Mouse (Mus musculus) stomach, postnatal 0 days (tissue): ENCODE data around the gene Ccdc163. TPM values are rescaled to one million over a fixed set of nuclear protein-coding genes. Genes with fewer than 3 reads are reported as not detected.

ENCODE experiments used
- ATAC-seq: fragments of 200-750 bp; cut with Nextera tagmentation; 2 replicates; pipeline ENCODE4 v1.8.0; 2017; ENCODE audit not compliant: low FRiP score, low TSS enrichment
- DNase-seq: peaks from one replicate; pipeline ENCODE4 v3.0.0-alpha.2; 2016; ENCODE audit warnings: low spot score
- H3K27ac ChIP-seq: fragments of 300-500 bp; sonication (generic); replicated peaks from 2 replicates; pipeline ENCODE4 v1.5.1; 2014; ENCODE audit warnings: mild to moderate bottlenecking, control low read depth
- H3K27me3 ChIP-seq: fragments of 300-500 bp; sonication (generic); 2 replicates; pipeline ENCODE4 v1.6.1; 2014; ENCODE audit warnings: low read length; ENCODE audit not compliant: control insufficient read depth, insufficient read depth
- H3K36me3 ChIP-seq: fragments of 300-500 bp; sonication (generic); 2 replicates; pipeline ENCODE4 v1.6.1; 2014; ENCODE audit warnings: low read length, mixed read lengths; ENCODE audit not compliant: control insufficient read depth, insufficient read depth
- H3K4me1 ChIP-seq: fragments of 300-500 bp; sonication (generic); replicated peaks from 2 replicates; pipeline ENCODE4 v1.6.1; 2014; ENCODE audit warnings: antibody characterized with exemption; ENCODE audit not compliant: control insufficient read depth, insufficient read depth
- H3K4me2 ChIP-seq: fragments of 300-500 bp; sonication (generic); replicated peaks from 2 replicates; pipeline ENCODE4 v1.6.1; 2014; ENCODE audit warnings: low read depth, mild to moderate bottlenecking, control low read depth, moderate library complexity
- H3K4me3 ChIP-seq: fragments of 300-500 bp; sonication (generic); 2 replicates; pipeline ENCODE4 v1.5.1; 2014; ENCODE audit warnings: low read depth, low read length, control low read depth
- H3K9ac ChIP-seq: fragments of 300-500 bp; sonication (generic); 2 replicates; pipeline ENCODE4 v1.6.1; 2014; ENCODE audit warnings: mild to moderate bottlenecking, low read length, control low read depth, mixed read lengths
- H3K9me3 ChIP-seq: fragments of 300-500 bp; sonication (generic); 2 replicates; pipeline ENCODE4 v1.6.1; 2016; ENCODE audit warnings: low read length; ENCODE audit not compliant: control insufficient read depth
- CTCF ChIP-seq: IDR thresholded peaks from 2 replicates; pipeline ENCODE4 v1.5.1; 2016; ENCODE audit warnings: antibody characterized with exemption, low read depth, mild to moderate bottlenecking, moderate library complexity
- EP300 ChIP-seq: optimal IDR thresholded peaks from 2 replicates; pipeline ENCODE3; 2016; ENCODE audit warnings: antibody characterized with exemption
- WGBS: fragments of 180-500 bp; shearing (Covaris S2); extraction: QIAGEN DNeasy Blood & Tissue Kit; methylation state at CpG from one replicate; pipeline ENCODE4 v1.1.7; 2014; 5-methylcytosine and 5-hydroxymethylcytosine counted together
- polyA plus RNA-seq: library from polyadenylated mRNA; unstranded; fragments of >200 nt; fragmentation: Nextera tagmentation; extraction: Ambion mirVana; gene quantifications from 2 replicates; pipeline ENCODE4 v1.2.1, GENCODE M21; 2015

The Ccdc163 gene
- polyA plus RNA-seq, 1 experiment from 2014 or later, result 9.8 TPM

- 9% methylated on average over 9 of the region's 9 CpGs for WGBS
- no peak for TF ChIP-seq CTCF
- no peak for TF ChIP-seq EP300
- Histone ChIP-seq H3K4me3 (peak overlapping the region; percentile 42), H3K4me2 (peak overlapping the region; percentile 57), H3K27ac (no peak overlapping the region), H3K27me3 (no peaks in the 10 kb centered on the region), H3K36me3 (no peaks in the 10 kb centered on the region), H3K4me1 (no peaks in the 10 kb centered on the region; the same call in 1 of the 2 replicates), H3K9ac (peak overlapping the region; percentile 18; the same call in 1 of the 2 replicates), H3K9me3 (no peaks in the 10 kb centered on the region)
- DNase-seq (peak; percentile 23), ATAC-seq (no peak)
These were observed 643 bp upstream of the Ccdc163 start for GRCm38 (mm10) chr4:116707666-116708065.

GRCm38 (mm10) chr4:116708791-116709390, 582 bp downstream of the Ccdc163 start:
- H3K4me2 ChIP-seq, result peak overlapping the region; percentile 63
- peak overlapping the region; percentile 35 for H3K4me3 ChIP-seq
- ATAC-seq, result no peak
- H3K27ac ChIP-seq, result no peak overlapping the region
- no peaks in the 10 kb centered on the region for H3K9me3 ChIP-seq
- no peaks in the 10 kb centered on the region for H3K27me3 ChIP-seq
- no peak for DNase-seq
- no peak for TF ChIP-seq EP300
- no peak for TF ChIP-seq CTCF
- no peaks in the 10 kb centered on the region for H3K36me3 ChIP-seq
- WGBS, result 2% methylated on average over 9 of the region's 9 CpGs
- H3K9ac ChIP-seq, result peak overlapping the region; percentile 47
- H3K4me1 ChIP-seq, result no peaks in the 10 kb centered on the region; the same call in 1 of the 2 replicates

- 95% methylated on average over 2 of the region's 2 CpGs for WGBS
- H3K27ac ChIP-seq, result no peak overlapping the region
- H3K27me3 ChIP-seq, result no peaks in the 10 kb centered on the region
- H3K4me2 ChIP-seq, result no peak overlapping the region
- no peak overlapping the region for H3K4me3 ChIP-seq
- H3K4me1 ChIP-seq, result no peaks in the 10 kb centered on the region; the same call in 1 of the 2 replicates
- H3K9me3 ChIP-seq, result no peaks in the 10 kb centered on the region
- no peak for ATAC-seq
- TF ChIP-seq CTCF (no peak), EP300 (no peak)
- H3K9ac ChIP-seq, result no peak overlapping the region
- DNase-seq, result no peak
- no peaks in the 10 kb centered on the region for H3K36me3 ChIP-seq
These were observed 1.8 kb downstream of the Ccdc163 start for GRCm38 (mm10) chr4:116710154-116710553.

GRCm38 (mm10) chr4:116712536-116712935, 4.2 kb downstream of the Ccdc163 start:
- no peak for ATAC-seq
- no peak overlapping the region for H3K27ac ChIP-seq
- WGBS, result 76% methylated on average over 1 of the region's 1 CpGs
- H3K4me2 ChIP-seq, result no peak overlapping the region
- TF ChIP-seq EP300 (no peak), CTCF (no peak)
- H3K4me1 ChIP-seq, result no peaks in the 10 kb centered on the region
- no peak for DNase-seq
- H3K4me3 ChIP-seq, result no peak overlapping the region
- H3K27me3 ChIP-seq, result no peaks in the 10 kb centered on the region
- no peaks in the 10 kb centered on the region for H3K9me3 ChIP-seq
- H3K9ac ChIP-seq, result no peak overlapping the region
- H3K36me3 ChIP-seq, result no peaks in the 10 kb centered on the region

DNA sequence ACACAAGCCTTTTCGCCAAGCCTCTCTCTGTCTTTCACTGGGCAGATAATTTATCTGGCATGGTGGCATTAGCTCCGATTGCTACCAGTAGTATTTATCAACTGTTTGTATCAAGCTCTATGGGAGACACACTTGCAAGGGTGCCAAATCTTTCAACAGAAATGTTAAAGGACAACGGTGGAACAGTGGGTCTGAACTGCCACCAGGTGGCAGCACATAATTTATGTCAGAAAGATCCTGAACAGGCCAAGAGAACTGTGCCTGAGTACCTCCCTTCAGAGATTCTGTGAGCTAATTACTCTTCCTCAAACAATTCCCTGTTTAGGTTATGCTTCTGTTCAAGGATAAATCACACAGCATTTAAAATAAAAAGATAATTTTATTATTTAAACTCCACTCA, 11.1 kb downstream of the Ccdc163 start:
- DNase-seq, result peak; percentile 58
- Histone ChIP-seq H3K36me3 (no peaks in the 10 kb centered on the region), H3K4me3 (no peak overlapping the region), H3K9ac (no peak overlapping the region), H3K4me2 (no peak overlapping the region), H3K4me1 (no peaks in the 10 kb centered on the region), H3K9me3 (no peaks in the 10 kb centered on the region), H3K27me3 (no peaks in the 10 kb centered on the region), H3K27ac (no peak overlapping the region)
- 9% methylated on average over 3 of the region's 3 CpGs for WGBS
- ATAC-seq, result peak; percentile 55; the same call in 1 of the 2 replicates
- TF ChIP-seq CTCF (peak; percentile 84), EP300 (no peak)

- no peaks in the 10 kb centered on the region for H3K27me3 ChIP-seq
- TF ChIP-seq EP300, result no peak
- TF ChIP-seq CTCF, result no peak
- DNase-seq (peak; percentile 93), ATAC-seq (peak; percentile 97)
- H3K4me2 ChIP-seq, result peak within 1 kb of the TSS; percentile 94
- no peaks in the 10 kb centered on the region for H3K36me3 ChIP-seq
- peak within 1 kb of the TSS; percentile 84 for H3K9ac ChIP-seq
- H3K4me1 ChIP-seq, result no peaks in the 10 kb centered on the region
- under 1% methylated on average over 32 of the region's 34 CpGs for WGBS
- peak within 1 kb of the TSS; percentile 78 for H3K27ac ChIP-seq
- H3K9me3 ChIP-seq, result no peaks in the 10 kb centered on the region
- peak within 1 kb of the TSS; percentile 81 for H3K4me3 ChIP-seq
These were observed 12.2 kb downstream of the Ccdc163 start, which contains the start of gene Tesk2 for GRCm38 (mm10) chr4:116720343-116721097. Gene Tesk2 (plus strand): TSS chr4:116720948.
